Mouse (Mus musculus) testis, postnatal 10 days (tissue): ENCODE measurements around the gene Ptpn11.

Source experiments
- DNase-seq: peaks from one replicate; pipeline ENCODE4 v3.0.0; 2021; ENCODE audit warnings: low spot score

The Ptpn11 gene

DNA sequence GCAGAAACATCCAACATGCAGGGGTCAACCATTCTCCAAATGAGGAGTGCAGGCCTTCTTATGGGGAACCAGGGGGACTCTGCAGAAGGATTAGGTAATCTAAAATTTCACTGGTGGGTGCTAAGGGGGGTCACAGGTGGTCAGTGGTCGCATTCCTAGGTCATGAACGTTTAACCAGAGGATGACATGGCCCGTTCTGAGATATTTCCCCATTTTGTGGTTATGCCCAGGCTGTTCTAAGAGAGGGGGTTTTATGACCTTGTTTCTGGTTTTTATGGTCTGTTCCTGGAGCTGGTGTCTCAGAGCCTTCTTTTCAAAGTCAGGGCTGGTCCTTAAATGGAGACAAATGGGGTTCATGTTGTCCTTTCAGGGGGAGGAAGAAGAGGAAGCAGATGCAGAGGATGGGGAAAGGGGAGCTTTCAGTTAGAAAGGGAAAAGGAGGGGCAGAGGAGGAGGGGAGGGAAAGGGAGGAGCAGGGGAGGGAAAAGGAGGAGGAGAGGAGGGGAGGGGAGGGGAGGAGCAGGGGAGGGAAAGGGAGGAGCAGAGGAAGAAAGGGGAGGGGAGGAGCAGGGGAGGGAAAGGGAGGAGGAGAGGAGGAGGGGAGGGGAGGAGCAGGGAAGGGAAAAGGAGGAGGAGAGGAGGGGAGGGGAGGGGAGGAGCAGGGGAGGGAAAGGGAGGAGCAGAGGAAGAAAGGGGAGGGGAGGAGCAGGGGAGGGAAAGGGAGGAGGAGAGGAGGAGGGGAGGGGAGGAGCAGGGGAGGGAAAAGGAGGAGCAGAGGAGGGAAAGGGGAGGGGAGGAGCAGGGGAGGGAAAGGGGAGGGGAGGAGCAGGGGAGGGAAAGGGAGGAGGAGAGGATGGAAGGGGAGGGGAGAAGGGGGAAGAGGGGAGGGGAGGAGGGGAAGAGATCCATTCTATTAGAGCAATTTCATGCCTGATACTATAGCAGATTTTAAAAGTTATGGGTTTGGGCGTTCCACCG lies 66.7 kb downstream of the Ptpn11 start:
- no peak for DNase-seq

GRCm38 (mm10) chr5:121123399-121123798 lies 67.8 kb downstream of the Ptpn11 start:
- DNase-seq, result no peak

GRCm38 (mm10) chr5:121122577-121122976 lies 68.6 kb downstream of the Ptpn11 start:
- no peak for DNase-seq

GRCm38 (mm10) chr5:121122036-121122435 lies 69.2 kb downstream of the Ptpn11 start:
- no peak for DNase-seq

GRCm38 (mm10) chr5:121119331-121120034 lies 71.7 kb downstream of the Ptpn11 start:
- DNase-seq, result no peak

DNA sequence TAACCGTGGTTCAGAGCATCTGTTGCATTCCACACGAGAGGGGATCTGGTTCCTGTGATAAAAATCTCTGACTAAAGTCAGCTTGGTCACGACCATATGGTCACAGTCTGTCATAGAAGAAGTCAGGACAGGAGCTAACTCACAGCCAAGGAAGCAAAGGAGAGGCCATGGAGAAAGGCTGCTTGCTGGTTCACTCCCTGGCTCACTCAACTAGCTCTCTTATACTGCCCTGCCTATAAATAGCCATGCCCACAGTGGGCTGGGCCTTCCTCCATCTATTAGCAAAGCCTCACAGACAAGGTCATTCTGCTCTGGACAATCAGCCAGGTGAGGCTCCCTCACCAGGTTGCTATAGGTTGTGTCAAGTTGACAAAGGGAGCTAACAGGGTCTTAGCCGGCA lies 72.9 kb downstream of the Ptpn11 start:
- DNase-seq, result no peak

DNA sequence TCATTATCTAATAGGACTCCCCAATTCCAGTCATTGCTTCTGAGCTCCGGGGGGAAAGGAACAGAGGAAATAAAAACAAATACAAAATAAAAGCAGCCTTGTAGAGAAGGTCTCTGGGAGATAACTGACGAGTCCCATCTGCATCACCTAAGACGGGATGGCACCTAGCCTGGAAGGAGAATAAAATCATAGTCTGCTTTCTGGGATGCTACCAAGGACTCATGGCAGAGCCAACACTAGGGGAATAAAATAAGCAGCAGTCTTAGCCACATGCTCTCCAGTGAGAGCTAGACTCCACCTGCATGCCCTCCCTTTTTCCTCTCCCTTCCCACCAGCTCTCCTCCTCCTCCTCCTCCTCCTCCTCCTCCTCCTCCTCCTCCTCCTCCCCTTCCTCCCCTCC lies 74.3 kb downstream of the Ptpn11 start:
- DNase-seq, result no peak

DNA sequence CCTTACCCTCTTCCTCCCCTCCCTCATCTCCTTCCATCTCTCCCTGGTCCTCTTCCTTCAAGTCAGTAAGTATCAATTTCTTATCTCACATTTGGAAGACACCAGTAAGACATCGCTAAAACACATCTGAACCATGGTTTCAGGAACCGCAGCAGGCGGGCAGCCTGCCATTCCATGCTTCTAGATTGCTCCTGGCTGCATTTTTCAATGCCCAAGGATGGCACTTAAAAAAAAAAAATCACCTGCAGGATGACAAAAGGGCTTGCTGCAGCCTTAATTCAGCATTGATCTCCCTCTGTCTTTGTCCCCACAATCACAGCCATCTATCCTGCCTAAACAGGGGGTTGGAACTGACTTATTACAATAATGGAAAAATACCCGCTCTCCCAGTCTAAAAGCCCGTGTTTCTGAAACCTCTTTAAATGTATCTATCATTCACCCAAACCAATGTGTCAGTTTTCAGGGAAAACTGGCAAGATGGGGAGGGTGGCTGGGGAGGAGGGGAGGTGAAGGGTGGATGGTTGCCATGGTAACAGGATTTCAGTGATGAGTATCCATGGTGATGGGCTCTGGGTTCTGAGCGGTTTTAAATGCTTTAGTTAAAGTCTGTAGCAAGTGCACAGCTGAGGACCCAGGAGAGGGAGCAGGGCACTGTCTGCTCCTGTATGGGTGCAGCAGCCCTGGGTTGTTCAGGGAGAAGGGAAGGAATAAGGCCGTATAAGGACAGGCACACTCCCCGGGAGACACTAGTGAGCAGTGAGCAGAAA lies 75.6 kb downstream of the Ptpn11 start:
- DNase-seq, result no peak

DNA sequence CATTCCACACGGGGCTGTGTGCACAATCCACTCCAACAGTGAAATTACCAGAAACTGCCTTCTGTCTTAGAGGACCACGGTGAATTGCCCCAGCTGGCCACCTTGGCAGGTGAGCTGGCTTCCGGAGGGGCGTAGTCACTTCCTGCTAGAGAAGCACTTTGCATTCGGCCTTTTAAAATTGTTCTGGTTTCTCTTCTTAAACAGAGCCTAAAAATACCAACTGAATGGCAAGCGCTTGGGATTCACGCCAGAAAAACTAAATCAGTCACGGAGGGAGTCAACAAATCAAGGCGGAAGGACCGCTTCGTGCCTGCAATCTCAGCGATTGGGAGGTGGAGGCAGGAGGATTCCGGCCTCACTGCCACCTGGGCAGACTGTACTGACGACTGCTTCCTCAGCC lies 77.0 kb downstream of the Ptpn11 start:
- DNase-seq, result no peak

DNA sequence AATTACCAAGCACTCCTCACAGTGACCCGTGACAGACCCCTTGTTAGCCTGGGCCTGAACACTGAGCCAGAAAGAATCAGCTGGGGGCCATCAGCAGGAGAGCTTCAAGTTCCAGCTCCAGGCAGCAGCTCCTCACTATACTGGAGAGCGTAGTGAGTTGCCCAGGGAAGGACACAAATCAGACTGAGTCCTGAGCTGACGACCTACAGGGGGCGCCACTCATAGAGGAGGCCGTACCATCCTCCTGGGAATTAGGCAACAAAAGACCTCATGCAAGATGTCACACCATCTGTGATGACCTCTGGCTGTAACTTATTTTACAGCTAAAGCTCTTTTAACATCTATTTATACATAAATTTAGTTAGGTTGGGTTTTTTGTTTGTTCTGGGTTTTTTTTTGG lies 78.8 kb downstream of the Ptpn11 start:
- DNase-seq, result peak; percentile 58

DNA sequence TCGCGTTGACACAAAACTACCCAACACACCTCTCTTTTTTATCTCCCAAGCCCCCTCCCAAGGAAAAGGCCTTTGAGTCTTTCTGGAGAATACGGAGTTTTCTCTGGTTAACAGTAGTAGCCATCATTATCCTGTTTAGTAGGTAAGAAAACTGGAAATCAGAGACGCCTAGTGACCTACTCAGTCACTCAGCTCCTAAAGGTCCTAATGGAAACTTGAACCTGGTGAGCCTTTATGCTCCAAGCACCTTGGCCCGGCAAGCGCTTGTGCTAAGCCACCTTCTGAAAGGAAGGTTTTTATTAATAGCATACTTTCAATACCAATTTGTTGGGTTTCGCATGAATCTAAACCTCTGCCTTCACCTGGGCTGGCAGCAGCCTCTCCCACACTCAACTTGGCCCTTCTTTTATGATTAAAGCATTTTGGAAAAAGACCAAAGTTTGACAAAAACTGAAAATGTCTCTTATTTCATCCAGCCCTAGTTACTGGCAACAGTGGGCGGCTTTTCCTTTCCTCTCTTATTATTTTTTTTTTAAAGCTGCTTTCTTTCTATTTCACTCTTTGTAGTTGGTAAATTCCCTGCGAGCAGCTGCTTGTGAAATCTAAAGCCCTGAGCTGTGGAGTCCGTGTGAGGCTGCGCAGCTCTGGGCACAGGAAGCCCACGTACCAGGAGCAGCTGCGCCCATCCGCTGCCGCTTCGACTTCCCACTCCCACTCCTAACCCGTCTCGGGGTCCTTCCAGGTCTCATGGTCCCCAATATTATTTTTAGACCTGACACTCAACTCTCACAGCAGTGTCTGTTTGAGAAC lies 79.9 kb downstream of the Ptpn11 start:
- DNase-seq, result no peak

DNA sequence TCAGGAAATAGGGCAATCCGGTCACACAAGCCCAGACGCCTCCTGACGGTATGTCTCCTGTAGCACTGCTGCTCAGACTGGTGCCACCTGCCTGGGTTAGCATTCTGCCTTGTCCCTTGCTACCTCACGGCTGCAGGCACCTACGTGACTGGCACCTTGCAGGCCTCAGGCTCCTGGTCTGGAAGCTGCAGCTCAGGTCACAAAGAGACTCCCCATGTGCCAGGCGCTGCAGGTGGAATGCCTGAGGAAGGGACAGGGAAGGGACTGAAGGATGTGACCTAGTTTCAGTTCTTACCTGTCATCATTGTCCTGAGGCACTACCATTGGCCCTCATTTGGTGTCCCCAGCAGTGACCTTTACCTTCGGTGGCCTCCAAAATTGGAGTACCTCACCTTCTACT lies 82.0 kb downstream of the Ptpn11 start:
- no peak for DNase-seq

- DNase-seq, result no peak
Measured at GRCm38 (mm10) chr5:121106913-121107312, 84.3 kb downstream of the Ptpn11 start.

- no peak for DNase-seq
Measured at GRCm38 (mm10) chr5:121100886-121101580, 90.2 kb downstream of the Ptpn11 start.

DNA sequence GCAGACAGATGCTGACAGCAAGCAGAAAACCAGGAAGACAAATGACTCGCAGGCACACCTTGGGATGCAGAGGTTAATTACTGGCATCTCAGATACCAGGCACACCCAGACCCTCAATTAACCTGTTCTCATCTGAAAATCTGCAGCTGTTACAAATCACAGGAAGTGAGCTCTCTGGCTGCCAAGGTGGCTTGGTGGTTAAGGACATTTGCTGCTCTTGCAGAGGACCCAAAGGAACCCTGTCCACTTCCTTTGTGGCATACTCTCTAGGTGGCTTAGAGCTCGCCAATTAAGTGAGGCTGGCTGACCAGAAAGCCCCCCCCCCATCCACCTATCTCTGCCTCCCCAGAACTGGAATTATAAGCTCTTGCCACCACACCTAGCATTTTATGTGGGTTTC lies 91.1 kb downstream of the Ptpn11 start:
- DNase-seq, result no peak

GRCm38 (mm10) chr5:121097970-121098369 lies 93.2 kb downstream of the Ptpn11 start:
- DNase-seq, result no peak

GRCm38 (mm10) chr5:121096744-121097143 lies 94.5 kb downstream of the Ptpn11 start:
- no peak for DNase-seq

- no peak for DNase-seq
Measured at GRCm38 (mm10) chr5:121093281-121093680, 97.9 kb downstream of the Ptpn11 start.

DNA sequence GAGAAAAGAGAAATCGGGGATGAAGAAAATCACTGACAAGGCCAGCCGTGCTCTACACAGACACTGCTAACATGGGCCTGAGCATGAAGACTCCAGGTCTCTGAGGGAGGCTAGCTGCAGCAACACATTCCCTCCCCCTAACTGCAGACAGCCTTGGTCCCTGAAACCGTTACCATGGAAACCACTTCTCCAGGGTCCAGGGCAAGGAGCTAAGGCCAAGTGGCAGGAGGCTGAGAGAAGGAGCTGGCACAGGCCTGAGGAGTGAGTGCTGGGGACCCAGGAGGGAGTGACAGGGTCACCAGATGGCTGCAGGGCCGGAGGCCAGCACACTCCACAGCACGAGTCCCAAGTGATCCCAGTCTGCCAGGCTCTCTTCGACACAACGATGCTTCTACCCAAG lies 101.5 kb downstream of the Ptpn11 start:
- DNase-seq, result no peak

DNA sequence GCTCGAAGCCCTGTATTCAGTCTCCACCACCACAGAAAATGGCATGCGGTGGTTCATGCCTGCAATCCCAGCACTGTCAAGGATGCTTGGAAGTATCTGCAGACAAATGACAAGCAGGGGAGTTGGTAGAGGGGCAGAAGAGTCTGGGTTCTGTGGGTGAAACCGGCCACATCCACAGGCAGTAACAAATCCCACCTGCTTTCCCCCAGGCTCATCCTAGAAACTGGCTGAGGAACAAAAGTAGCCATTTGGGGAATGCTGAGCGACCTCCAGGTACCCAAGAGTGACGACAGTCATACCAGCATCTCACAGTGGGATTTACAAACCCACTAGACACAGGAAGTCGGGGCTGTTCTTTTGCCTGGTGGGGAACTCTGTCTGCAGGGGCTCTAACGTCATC lies 103.5 kb downstream of the Ptpn11 start:
- DNase-seq, result no peak

DNA sequence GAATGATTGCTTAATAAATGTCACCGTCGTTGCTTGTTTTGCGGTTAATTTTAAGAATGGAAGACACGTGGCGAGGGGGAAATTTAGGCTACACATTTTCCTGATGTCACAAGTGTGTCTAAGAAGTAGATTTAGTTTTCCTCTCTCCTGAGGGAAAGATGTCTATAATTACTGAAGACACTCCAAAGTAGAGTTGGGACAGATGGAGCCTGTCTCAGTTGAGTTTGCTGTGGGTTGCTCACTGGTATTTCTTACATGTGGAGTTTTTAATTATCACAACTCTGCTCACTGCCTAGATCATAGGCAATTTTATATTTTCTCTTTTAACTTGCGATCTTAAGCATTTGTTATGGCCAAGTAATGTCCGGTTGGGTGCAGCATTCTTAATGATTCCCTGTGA lies 108.6 kb downstream of the Ptpn11 start:
- no peak for DNase-seq
